Mouse (Mus musculus) midbrain, embryonic 13.5 days (tissue): ENCODE measurements at regions not wholly inside any gene's neighbourhood (a gene's known extent, or its start where the extent isn't known, plus 50 kb on each side); places are given as distances from the start of the nearest gene placed in this dataset.

Experiments
- ATAC-seq: fragments of 200-750 bp; cut with Nextera tagmentation; 2 replicates; pipeline ENCODE4 v1.8.0; 2017; ENCODE audit warnings: mild to moderate bottlenecking, moderate TSS enrichment, moderate library complexity
- H3K27ac ChIP-seq: fragments of 300-500 bp; sonication (generic); 2 replicates; pipeline ENCODE4 v1.5.1; 2015; ENCODE audit warnings: inconsistent platforms, mild to moderate bottlenecking, moderate library complexity
- H3K27me3 ChIP-seq: fragments of 300-500 bp; sonication (generic); 2 replicates; pipeline ENCODE4 v1.6.1; 2015; ENCODE audit warnings: mild to moderate bottlenecking, inconsistent platforms
- H3K36me3 ChIP-seq: fragments of 300-500 bp; sonication (generic); 2 replicates; pipeline ENCODE4 v1.6.1; 2015; ENCODE audit warnings: mild to moderate bottlenecking, inconsistent platforms
- H3K4me1 ChIP-seq: fragments of 300-500 bp; sonication (generic); replicated peaks from 2 replicates; pipeline ENCODE4 v1.6.1; 2015; ENCODE audit warnings: inconsistent platforms
- H3K4me2 ChIP-seq: fragments of 300-500 bp; sonication (generic); replicated peaks from 2 replicates; pipeline ENCODE4 v1.6.1; 2015; ENCODE audit warnings: moderate library complexity, mild to moderate bottlenecking, inconsistent platforms
- H3K4me3 ChIP-seq: fragments of 300-500 bp; sonication (generic); replicated peaks from 2 replicates; pipeline ENCODE4 v1.5.1; 2015; ENCODE audit warnings: mild to moderate bottlenecking, inconsistent platforms
- H3K9ac ChIP-seq: fragments of 300-500 bp; sonication (generic); replicated peaks from 2 replicates; pipeline ENCODE4 v1.6.1; 2015; ENCODE audit warnings: mild to moderate bottlenecking, inconsistent platforms
- H3K9me3 ChIP-seq: fragments of 300-500 bp; sonication (generic); 2 replicates; pipeline ENCODE4 v1.6.1; 2016; ENCODE audit warnings: mild to moderate bottlenecking, inconsistent platforms
- WGBS: fragments of 180-500 bp; shearing (Covaris S2); methylation state at CpG from one replicate; pipeline ENCODE4 v1.1.7; 2015; 5-methylcytosine and 5-hydroxymethylcytosine counted together

DNA sequence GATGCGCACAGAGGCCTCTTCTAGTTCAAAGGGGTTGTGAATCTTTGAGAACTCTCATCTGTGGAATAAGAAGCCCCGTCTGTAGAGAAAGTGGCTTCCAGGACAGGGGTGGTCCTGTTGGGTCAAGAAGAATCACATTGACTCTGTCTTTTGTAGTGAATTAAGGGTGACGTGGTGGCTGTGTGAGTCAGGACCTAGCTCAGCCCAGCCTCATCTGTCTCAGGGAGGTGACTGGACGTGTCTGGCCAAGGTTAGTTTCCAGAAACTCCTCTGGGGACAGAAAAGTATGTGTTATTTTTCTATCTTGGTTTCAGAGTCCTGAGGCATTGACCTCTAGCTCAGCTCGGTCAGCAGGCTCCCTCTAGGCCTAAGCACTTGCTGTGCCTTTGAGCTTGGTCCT lies 73.3 kb upstream of the Lep start:
- Histone ChIP-seq H3K27ac (no peak overlapping the region), H3K27me3 (peaks cover 15% of the 10 kb centered on the region), H3K4me2 (no peak overlapping the region), H3K9ac (no peak overlapping the region), H3K4me3 (no peak overlapping the region), H3K36me3 (no peaks in the 10 kb centered on the region), H3K9me3 (no peaks in the 10 kb centered on the region), H3K4me1 (peaks cover 10% of the 10 kb centered on the region)
- WGBS, result 71% methylated on average over 5 of the region's 5 CpGs
- ATAC-seq, result no peak

DNA sequence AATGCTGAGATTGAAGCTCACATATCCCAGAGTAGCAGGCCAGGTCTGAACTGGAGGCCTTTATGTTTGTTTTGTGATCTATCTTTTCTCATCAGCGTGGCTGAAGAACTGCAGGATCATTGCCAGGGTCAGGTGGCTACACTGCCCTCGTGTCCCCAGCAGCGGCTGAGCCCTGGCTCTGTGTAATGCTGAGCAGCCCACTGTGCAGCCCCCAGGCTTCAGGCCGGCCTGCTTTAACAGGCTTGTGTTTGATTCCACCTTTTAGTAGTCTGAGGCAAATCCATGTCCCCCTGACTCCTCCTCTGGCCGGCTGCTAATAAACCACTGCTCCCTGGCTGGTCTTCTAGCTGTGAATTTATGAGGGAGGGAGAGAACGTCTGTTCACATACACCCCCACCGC lies 72.6 kb upstream of the Lep start:
- Histone ChIP-seq H3K9me3 (peaks cover 2% of the 10 kb centered on the region; the same call in 1 of the 2 replicates), H3K27ac (no peak overlapping the region), H3K4me1 (0 out of 2 replicates have a peak, but pooled peaks cover 3% of the 10 kb centered on the region), H3K9ac (no peak overlapping the region), H3K27me3 (peaks cover 8% of the 10 kb centered on the region), H3K36me3 (no peaks in the 10 kb centered on the region), H3K4me2 (no peak overlapping the region), H3K4me3 (no peak overlapping the region)
- WGBS, result 51% methylated on average over 7 of the region's 7 CpGs
- ATAC-seq, result 0 out of 2 replicates have a peak, but pooled peaks have one; percentile 44

DNA sequence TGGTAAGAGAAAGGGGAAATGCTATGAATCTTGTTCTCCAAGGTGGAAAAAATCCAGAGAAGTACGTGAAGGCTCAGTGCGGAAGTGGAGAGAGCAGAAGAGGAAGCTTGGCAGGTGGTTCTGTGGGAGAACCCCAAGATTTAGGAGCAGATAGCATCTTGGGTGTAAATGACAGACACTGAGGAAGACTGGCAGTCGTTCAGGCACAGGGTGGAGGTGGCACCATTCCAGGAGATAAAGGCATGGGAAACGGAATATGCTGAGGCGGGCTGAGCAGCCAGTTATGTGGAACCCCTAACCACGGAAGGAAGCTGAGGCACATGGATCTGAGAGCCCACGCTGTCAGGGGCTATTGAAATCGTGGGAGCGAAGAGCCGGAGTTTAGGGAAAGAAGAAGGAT lies 70.6 kb upstream of the Lep start:
- H3K9me3 ChIP-seq, result peaks cover 2% of the 10 kb centered on the region; the same call in 1 of the 2 replicates
- peaks cover 3% of the 10 kb centered on the region; the same call in 1 of the 2 replicates for H3K27me3 ChIP-seq
- no peak overlapping the region for H3K4me2 ChIP-seq
- no peak overlapping the region for H3K27ac ChIP-seq
- 0 out of 2 replicates have a peak, but pooled peaks cover 2% of the 10 kb centered on the region for H3K4me1 ChIP-seq
- WGBS, result 77% methylated on average over 10 of the region's 10 CpGs
- no peak for ATAC-seq
- H3K36me3 ChIP-seq, result no peaks in the 10 kb centered on the region
- H3K9ac ChIP-seq, result no peak overlapping the region
- no peak overlapping the region for H3K4me3 ChIP-seq

DNA sequence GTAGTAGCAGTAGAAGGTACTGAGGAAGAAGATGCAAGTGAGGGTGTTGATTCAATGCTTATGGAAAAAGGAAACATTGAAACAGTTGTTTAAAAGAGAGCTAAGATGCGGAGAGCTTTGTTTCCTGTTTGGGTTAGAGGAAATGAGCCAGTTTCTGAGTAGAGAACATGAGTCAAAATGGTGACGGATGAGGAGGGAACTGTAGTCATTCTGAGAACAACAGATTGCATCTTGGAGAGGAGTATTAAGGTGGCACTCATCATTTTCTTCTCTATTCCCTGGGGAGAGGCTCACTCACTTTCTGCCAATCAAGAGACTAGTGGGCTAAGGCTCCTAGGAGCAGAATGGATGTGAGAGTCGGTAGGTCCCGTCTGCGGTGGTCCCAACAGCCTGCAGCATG lies 69.8 kb upstream of the Lep start:
- WGBS, result 80% methylated on average over 5 of the region's 5 CpGs
- no peak overlapping the region for H3K27ac ChIP-seq
- no peak overlapping the region for H3K4me2 ChIP-seq
- H3K36me3 ChIP-seq, result no peaks in the 10 kb centered on the region
- 0 out of 2 replicates have a peak, but pooled peaks cover 2% of the 10 kb centered on the region for H3K4me1 ChIP-seq
- H3K9me3 ChIP-seq, result peaks cover 2% of the 10 kb centered on the region; the same call in 1 of the 2 replicates
- no peaks in the 10 kb centered on the region for H3K27me3 ChIP-seq
- no peak overlapping the region for H3K9ac ChIP-seq
- H3K4me3 ChIP-seq, result no peak overlapping the region
- ATAC-seq, result no peak

DNA sequence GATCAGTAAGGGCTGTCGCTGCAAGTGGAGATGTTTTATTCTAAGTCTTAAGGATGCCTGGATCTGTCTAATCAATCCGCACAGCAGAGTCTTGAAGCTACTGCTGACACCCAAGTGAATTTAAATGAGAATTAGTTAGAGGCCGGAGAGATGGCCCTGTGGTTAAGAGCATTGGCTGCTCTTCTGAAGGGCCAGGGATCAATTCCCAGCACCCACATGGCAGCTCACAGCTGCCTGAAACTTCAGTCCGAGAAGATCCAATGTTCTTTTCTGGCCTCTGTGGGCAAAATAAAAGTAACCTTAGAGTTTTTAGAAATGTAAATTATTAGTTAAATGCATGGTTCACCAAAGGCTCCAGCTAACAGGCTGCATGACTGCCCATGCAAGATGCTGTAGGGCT lies 65.5 kb upstream of the Lep start:
- H3K27me3 ChIP-seq, result no peaks in the 10 kb centered on the region
- H3K4me3 ChIP-seq, result no peak overlapping the region
- H3K4me1 ChIP-seq, result peaks cover 9% of the 10 kb centered on the region; the same call in 1 of the 2 replicates
- 82% methylated on average over 4 of the region's 4 CpGs for WGBS
- no peak overlapping the region for H3K4me2 ChIP-seq
- H3K9me3 ChIP-seq, result peaks cover 2% of the 10 kb centered on the region; the same call in 1 of the 2 replicates
- ATAC-seq, result no peak
- no peaks in the 10 kb centered on the region for H3K36me3 ChIP-seq
- H3K27ac ChIP-seq, result no peak overlapping the region
- no peak overlapping the region for H3K9ac ChIP-seq

DNA sequence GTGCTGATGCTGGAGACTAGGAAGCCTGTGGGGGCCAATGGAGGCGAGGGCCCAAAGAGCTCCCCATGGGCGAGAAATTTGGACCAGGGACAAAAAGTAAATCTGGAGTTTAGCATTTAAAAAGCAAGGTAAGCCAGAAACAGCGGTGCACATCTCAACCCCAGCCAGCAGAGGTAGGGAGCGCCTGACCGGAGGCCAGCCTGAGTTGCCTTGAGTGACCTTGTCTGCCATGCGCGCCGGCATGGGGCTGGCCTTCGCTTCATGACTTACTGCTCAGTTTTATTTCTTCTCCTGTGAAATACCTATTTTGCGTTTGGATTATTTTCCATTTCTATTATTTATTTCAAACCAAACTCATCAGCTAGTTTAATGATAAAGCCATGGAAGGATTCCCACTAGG lies 64.3 kb upstream of the Lep start:
- no peaks in the 10 kb centered on the region for H3K36me3 ChIP-seq
- no peak overlapping the region for H3K27ac ChIP-seq
- H3K9me3 ChIP-seq, result peaks cover 2% of the 10 kb centered on the region; the same call in 1 of the 2 replicates
- H3K4me3 ChIP-seq, result no peak overlapping the region
- no peak overlapping the region for H3K9ac ChIP-seq
- peaks cover 10% of the 10 kb centered on the region; the same call in 1 of the 2 replicates for H3K4me1 ChIP-seq
- no peak overlapping the region for H3K4me2 ChIP-seq
- H3K27me3 ChIP-seq, result no peaks in the 10 kb centered on the region
- no peak for ATAC-seq
- WGBS, result 44% methylated on average over 10 of the region's 10 CpGs

DNA sequence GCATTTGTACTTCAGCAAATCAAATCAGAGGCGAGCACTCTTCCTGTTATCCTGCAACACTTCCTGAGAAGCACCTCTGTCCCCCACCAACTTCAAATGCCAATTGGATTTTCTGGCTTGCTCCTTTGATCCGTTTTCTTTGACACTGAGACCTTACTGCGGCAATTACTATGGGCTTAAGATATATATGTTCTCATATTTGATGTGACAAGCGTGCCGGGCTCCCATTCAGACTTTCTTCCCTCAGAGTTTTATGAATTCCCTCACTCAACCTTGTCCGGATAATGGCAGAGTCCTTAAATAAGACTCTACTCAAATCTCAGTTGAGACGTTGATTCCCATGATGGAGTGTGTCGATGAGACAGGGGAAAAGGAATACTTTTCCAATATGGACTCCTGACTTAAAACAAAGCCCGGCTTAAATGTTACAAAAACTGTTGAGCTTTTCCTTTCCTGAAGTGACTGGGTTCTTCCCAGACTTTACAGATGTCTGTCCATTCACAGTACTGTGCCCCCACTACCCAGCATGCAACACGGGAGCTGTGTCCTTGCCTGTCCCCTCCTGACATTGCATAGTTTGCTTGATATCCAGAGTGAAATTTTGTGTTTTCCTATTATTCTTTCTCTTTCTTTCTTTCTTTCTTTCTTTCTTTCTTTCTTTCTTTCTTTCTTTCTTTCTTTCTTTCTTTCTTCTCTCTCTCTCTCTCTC lies 60.5 kb upstream of the Lep start:
- peaks cover 10% of the 10 kb centered on the region; the same call in 1 of the 2 replicates for H3K4me1 ChIP-seq
- peak; percentile 20; the same call in 1 of the 2 replicates for ATAC-seq
- H3K27ac ChIP-seq, result no peak overlapping the region
- no peak overlapping the region for H3K4me2 ChIP-seq
- H3K9me3 ChIP-seq, result no peaks in the 10 kb centered on the region
- H3K27me3 ChIP-seq, result no peaks in the 10 kb centered on the region
- no peak overlapping the region for H3K4me3 ChIP-seq
- WGBS, result 44% methylated on average over 10 of the region's 10 CpGs
- H3K9ac ChIP-seq, result no peak overlapping the region
- H3K36me3 ChIP-seq, result no peaks in the 10 kb centered on the region

DNA sequence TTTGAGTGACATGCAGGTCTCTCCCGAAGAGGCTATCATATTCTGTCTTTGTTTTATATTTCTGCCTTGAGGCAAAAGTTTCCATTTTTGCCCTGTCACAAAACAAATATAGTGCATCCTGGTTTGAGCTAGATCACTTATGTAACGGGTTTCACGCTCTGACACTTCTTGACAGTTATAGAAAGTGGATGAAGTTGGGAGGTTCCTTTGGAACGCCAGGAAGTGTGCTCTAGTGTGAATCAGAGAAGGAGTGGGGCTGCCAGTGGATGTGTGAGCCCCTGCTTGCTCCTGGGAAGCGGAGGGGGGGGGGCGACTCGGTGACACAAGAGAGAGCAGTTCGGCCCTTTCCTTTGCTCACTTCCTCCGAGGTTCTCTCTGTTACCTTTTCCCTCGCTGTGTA lies 57.9 kb upstream of the Lep start:
- peaks cover 10% of the 10 kb centered on the region; the same call in 1 of the 2 replicates for H3K4me1 ChIP-seq
- WGBS, result 71% methylated on average over 10 of the region's 10 CpGs

DNA sequence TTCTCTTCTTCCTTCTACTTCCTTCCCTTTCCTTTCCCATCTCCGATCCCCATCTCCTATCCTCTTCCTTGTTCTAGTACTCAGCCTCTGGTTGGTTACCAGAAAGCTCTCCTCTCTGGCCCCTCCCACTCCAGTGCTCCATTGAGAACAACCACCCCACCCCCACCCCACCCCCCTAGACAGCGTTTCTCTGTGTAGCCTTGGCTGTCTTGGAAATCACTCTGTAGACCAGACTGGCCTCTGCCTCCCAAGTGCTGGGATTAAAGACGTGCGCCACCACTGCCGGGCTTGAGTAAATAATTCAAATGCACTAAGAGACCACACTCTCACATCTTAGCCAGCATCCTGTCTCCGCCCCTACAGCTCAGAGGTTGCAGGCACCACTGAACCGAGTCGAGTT lies 57.2 kb upstream of the Lep start:
- Histone ChIP-seq H3K27ac (no peak overlapping the region), H3K9me3 (no peaks in the 10 kb centered on the region), H3K36me3 (no peaks in the 10 kb centered on the region), H3K4me2 (no peak overlapping the region), H3K9ac (no peak overlapping the region), H3K4me1 (peaks cover 10% of the 10 kb centered on the region; the same call in 1 of the 2 replicates), H3K4me3 (no peak overlapping the region), H3K27me3 (no peaks in the 10 kb centered on the region)
- ATAC-seq, result peak; percentile 30; the same call in 1 of the 2 replicates
- 42% methylated on average over 8 of the region's 8 CpGs for WGBS

More for the DNA sequence above, 57.9 kb upstream of the Lep start:
- H3K27ac ChIP-seq, result no peak overlapping the region
- no peak overlapping the region for H3K4me2 ChIP-seq
- H3K36me3 ChIP-seq, result no peaks in the 10 kb centered on the region
- no peak overlapping the region for H3K9ac ChIP-seq
- no peak for ATAC-seq
- no peaks in the 10 kb centered on the region for H3K27me3 ChIP-seq
- no peak overlapping the region for H3K4me3 ChIP-seq
- no peaks in the 10 kb centered on the region for H3K9me3 ChIP-seq

DNA sequence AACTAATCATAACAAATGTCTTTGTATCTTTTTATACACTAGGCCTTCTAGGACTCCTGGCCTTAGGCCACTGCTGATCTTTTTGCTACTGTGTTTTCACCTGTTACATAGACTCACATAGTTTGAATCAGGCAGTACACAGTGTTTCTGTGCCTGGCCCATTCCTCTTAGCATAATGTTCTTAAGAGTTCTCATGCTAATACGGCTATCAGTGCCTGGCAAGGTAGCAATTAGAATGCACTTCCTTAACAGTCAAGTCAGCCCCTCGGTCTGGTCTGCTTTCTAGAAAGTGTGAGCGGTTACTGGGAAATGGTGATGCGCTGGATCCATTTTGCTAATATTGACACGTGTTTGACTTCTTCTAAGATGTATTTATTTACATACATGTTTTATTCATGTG lies 54.2 kb upstream of the Lep start:
- H3K27me3 ChIP-seq, result no peaks in the 10 kb centered on the region
- WGBS, result 80% methylated on average over 5 of the region's 5 CpGs
- no peak overlapping the region for H3K4me3 ChIP-seq
- ATAC-seq, result no peak
- H3K9ac ChIP-seq, result no peak overlapping the region
- H3K27ac ChIP-seq, result no peak overlapping the region
- no peaks in the 10 kb centered on the region for H3K9me3 ChIP-seq
- H3K4me1 ChIP-seq, result no peaks in the 10 kb centered on the region
- H3K36me3 ChIP-seq, result no peaks in the 10 kb centered on the region
- H3K4me2 ChIP-seq, result no peak overlapping the region
